Mouse (Mus musculus) stomach, postnatal 0 days (tissue): ENCODE measurements at regions not wholly inside any gene's neighbourhood (a gene's known extent, or its start where the extent isn't known, plus 50 kb on each side); places are given as distances from the start of the nearest gene placed in this dataset.

Source experiments
- CTCF ChIP-seq: IDR thresholded peaks from 2 replicates; pipeline ENCODE4 v1.5.1; 2016; ENCODE audit warnings: antibody characterized with exemption, low read depth, mild to moderate bottlenecking, moderate library complexity
- EP300 ChIP-seq: optimal IDR thresholded peaks from 2 replicates; pipeline ENCODE3; 2016; ENCODE audit warnings: antibody characterized with exemption

DNA sequence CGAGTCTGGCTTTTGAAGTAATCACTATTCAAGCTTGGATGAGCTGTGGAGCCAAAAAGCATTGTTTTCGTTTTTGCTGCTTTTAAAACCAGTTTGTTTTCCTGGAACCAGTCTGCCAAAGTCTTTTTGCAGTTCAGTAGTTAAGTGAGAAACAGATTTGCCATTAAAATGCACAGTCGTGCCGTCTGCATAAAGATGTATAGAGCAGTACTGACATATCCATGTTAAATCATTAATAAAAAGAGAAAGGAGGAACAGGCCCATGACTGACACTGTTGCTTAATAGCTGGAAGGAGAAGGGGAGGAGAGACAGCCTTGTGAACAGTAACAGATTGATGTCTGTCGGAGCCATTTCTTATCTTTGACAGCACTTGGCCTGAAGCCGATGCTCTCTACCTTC, 292.3 kb downstream of the Hsfy2 start:
- TF ChIP-seq CTCF (no peak), EP300 (no peak)
